Mouse (Mus musculus) heart, postnatal 14 days (tissue): ENCODE data around the gene Kif18a. TPM values are rescaled to one million over a fixed set of nuclear protein-coding genes. Genes with fewer than 3 reads are reported as not detected.

Experiments used
- DNase-seq, 2 experiments: peaks; one replicate each; pipeline ENCODE4 v3.0.0; 2021 to 2022
- intact Hi-C: fragments of 180-260 bp; cut with DNase I; formaldehyde crosslinking; loops from one replicate; pipeline ENCODE4 v1.15.1; 2025
- long read RNA-seq, 2 experiments: library from polyadenylated mRNA; stranded (forward); transcript quantifications; one replicate each; pipeline ENCODE4 v2.0.0; 2021
- total RNA-seq, 2 experiments: library from RNA; stranded (reverse); gene quantifications; 2 replicates each; pipeline ENCODE4 v1.2.3; 2021

Gene Kif18a
- total RNA-seq, result 1 to 10 TPM in 1 of 2 experiments, under 1 TPM in 1; 0.96 to 2.0 TPM
- long read RNA-seq, experiment 1, partial matches to known transcripts, result 0 of 2 reads
- long read RNA-seq, experiment 1, other reads (novel, unspliced or antisense), result 1 of 2 reads
- long read RNA-seq, experiment 2, partial matches to known transcripts, result 0 of 2 reads
- long read RNA-seq, experiment 2, other reads (novel, unspliced or antisense), result 1 of 2 reads

GRCm38 (mm10) chr2:109280600-109281340 is at the start of gene Kif18a, which contains the start of gene Mettl15:
Gene Kif18a, plus strand, starts transcription at chr2:109280738.
Gene Mettl15, minus strand, starts transcription at chr2:109280748.
- peak; percentile 94 to 96 for DNase-seq
- intact Hi-C loops, result no loop called here

DNA sequence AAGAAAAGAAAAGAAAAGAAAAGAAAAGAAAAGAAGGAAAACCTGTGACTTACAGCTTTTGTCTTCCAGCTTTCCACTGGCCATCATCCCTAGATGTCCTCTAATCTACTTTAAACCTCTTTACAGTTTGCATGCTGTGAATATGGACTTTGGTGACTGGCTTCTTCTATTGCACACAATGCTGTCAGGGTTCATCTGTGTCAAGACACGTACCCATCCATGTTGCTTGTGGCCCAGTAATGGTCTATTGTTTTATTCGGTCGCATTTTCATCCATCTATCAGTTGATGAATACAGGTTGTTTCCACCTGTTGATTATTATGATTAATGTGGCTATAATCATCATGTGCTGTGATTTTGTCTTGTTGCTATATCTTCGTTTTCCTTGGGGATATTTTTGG is 46.7 kb upstream of the Kif18a start:
- no peak for DNase-seq
- intact Hi-C loops, result no loop called here

DNA sequence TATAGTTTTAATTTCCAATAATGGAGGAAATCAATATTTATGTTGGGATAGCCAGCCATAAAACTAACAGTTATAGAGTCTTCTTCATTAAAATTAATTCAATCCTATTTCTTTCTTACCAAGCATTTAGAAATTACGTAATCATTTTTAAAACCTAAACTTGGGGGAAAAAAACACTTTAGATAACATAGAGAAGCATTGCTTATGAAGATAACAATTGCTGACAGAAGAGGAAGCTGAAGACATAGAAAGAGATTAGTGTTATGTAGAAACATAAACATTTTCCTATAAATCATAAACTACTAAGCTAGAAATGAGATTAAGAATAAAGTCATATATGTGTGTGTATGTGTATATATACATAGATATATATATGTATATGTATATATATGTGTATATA is 44.8 kb upstream of the Kif18a start:
- DNase-seq, result no peak
- intact Hi-C loops, result no loop called here

GRCm38 (mm10) chr2:109241947-109242346 is 38.6 kb upstream of the Kif18a start:
- DNase-seq, result no peak
- intact Hi-C loops, result no loop called here

DNA sequence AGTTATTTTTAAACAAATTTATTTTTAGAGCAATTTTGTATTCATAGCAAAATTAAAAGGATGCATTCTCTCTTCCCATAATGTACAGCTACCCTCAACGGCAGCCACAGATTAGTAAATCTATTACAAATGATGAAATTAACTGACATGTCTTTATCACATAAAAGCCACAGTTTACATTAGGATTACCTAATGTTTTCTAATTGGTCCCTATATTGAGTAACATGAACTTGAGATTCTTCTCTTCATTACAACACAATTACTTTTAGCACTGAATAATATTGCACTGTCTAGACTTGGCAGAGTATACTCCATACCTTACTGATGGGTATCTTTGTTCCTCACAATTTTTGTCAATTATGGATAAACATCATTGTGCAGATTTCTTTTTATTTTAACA is 17.8 kb upstream of the Kif18a start:
- intact Hi-C loops, result no loop called here
- DNase-seq, result no peak

DNA sequence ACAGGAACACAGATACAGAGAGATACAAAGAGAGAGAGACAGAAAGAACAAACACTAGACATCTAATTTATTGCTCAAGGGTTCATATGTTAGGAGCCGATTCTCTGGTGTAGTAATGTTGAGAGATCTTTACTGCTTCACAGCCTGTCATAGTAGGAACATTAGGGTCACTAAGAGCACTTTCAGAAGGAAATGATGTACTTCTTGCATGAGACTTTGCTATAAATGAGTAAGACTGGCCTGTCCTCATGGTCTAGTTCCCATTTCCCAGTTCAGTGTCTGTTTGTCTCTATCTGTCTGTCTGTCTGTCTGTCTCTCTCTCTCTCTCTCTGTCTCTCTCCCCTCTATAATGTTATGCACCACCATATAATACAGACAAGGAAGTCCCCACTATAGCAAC is 7.4 kb upstream of the Kif18a start:
- no peak for DNase-seq
- intact Hi-C loops, result loop anchor here (10.0 kb wide), 1 partner anchor 422 kb away; no protein-coding TSS in a partner anchor

- DNase-seq, result no peak
- intact Hi-C loops, result loop anchor here (10.0 kb wide), 1 partner anchor 417 kb away; no protein-coding TSS in a partner anchor
Measured at GRCm38 (mm10) chr2:109277593-109277992, 2.9 kb upstream of the Kif18a start.

- peak; percentile 36 to 54 for DNase-seq
- intact Hi-C loops, result loop anchor here (10.0 kb wide), 1 partner anchor 417 kb away; no protein-coding TSS in a partner anchor
Measured at GRCm38 (mm10) chr2:109278036-109278435, 2.5 kb upstream of the Kif18a start.

DNA sequence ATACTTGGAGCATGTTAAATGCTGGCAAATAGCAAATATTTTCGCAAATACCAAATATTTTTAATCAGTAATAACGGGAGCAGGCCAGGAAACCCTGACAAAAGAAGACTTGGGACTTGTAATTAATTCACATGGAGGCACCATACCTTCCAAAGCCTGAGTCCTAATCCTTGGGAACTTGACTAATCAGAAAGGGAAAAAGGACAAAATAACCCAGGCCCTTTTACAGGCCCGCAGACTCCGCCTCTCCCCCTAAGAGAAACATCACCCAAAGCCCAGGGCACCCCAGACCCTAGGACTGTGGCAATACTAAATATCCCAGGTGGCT is 302 bp upstream of the Kif18a start:
- no peak for DNase-seq
- intact Hi-C loops, result no loop called here

- intact Hi-C loops, result no loop called here
- DNase-seq, result no peak
Measured at GRCm38 (mm10) chr2:109281341-109281690, 778 bp downstream of the Kif18a start.

DNA sequence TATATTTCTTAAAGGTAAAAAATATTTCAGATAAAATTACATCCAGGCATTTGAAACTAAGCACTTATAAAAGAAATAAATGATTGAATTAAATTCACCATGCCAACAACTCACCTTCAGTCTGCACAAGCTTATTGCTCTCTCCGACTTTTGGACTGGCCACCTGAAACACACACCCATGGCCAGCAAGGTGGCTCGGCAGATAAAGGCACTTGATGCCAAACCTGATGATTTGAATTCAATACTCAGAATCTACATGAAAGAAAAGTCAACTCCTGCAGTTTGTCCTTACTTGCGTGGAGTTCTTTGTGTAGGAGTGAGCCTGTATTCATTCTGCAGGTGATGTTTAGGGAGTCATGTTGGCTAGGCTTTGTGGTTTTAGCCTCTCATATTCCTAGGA is 3.6 kb downstream of the Kif18a start:
- DNase-seq, result no peak
- intact Hi-C loops, result no loop called here

DNA sequence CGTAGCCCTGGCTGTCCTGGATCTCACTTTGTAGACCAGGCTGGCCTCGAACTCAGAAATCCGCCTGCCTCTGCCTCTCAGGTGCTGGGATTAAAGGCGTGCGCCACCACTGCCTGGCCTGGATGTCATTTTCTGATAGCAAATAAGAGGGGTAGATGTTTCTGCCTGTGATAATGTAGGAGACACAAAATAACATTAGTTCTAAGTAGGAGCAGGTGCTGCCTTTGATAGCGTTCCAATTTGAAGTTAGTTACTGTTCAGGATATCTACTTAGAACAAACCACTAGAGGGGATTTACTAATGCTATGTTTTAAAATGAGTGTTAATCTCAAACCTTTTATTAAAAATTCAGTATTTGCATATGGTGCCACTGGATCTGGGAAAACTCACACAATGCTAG is 8.8 kb downstream of the Kif18a start:
- intact Hi-C loops, result no loop called here
- no peak for DNase-seq

GRCm38 (mm10) chr2:109296264-109296663 is 15.7 kb downstream of the Kif18a start:
- no peak for DNase-seq
- intact Hi-C loops, result no loop called here

DNA sequence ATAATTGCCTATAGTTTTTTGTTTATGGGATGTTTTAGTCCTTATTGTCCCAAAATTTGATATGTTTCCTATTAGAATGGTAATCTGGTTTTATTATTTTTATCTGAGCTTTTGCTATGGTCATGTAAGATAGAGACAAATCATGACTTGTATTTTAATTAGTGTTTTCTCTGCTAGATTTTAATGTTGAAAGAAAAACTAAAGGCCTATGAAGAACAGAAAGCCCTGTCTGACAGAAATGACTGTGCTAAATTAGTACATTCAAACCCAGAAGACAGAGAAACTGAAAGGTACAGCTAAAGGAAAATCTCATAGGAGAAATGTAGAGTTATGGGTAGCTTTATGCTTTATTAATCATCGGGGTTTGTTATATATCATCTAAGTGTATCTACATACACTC is 17.6 kb downstream of the Kif18a start:
- DNase-seq, result no peak
- intact Hi-C loops, result no loop called here

GRCm38 (mm10) chr2:109302234-109302633 is 21.7 kb downstream of the Kif18a start:
- no peak for DNase-seq
- intact Hi-C loops, result no loop called here

- intact Hi-C loops, result no loop called here
Measured at GRCm38 (mm10) chr2:109303638-109304037, 23.1 kb downstream of the Kif18a start.

GRCm38 (mm10) chr2:109311369-109311768 is 30.8 kb downstream of the Kif18a start:
- intact Hi-C loops, result no loop called here
- no peak for DNase-seq

More at GRCm38 (mm10) chr2:109303638-109304037, 23.1 kb downstream of the Kif18a start:
- DNase-seq, result no peak

DNA sequence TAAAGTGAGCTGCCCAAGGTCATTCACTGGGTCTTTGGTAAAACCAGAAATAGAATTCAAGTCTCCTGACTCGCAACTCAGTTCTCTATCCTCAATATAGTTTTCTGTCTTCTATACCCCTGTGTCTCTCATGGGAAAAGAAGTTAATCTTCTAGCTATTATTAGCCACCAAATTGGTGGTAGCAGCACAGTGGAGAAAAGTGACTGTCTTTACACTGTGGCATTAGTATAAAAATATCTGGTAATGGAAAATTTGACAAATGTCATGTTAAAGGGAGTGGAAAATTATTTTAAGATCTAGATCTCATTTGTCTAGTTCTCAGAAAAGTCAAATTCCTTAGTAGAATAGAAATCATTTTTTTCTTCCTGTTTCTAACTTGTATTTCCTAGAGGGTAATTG is 51.3 kb downstream of the Kif18a start:
- no peak for DNase-seq
- intact Hi-C loops, result no loop called here

DNA sequence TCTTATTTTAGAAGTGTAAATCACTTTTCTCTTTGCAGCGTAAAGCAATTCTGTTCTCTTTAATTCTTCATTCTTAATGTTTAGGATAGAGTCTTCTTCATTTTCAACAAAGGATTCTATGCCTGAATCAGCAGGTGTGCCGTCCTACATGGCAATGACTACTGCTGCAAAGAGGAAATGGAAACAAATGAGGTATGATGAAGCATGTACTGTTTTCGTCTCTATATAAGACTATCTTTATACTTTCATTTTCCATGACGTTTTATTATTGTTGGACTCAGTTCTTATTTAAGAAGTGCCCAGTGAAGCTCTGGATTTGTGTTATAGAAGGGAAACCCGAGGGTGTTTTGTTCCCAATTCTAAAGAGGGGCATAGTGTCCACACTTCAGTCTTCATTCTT is 53.7 kb downstream of the Kif18a start:
- no peak for DNase-seq
- intact Hi-C loops, result no loop called here

DNA sequence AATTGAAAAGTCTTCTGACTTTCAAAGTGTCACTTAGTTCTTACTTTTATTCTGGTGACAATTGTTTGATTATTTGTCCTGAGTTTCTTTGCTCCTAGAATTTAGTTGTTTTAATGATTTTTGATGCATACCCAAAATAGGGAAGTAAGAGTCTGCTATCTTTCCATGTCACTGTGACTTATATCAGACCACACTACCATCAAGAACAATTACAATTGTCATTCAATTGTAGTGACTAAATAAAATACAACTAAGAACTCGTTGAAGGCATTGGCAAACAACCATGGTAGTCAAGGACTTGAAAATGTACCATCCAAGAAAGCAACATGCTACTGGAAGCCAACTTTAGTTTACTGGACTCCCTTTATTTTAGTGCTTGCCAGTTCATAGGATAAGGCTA is 55.2 kb downstream of the Kif18a start:
- DNase-seq, result no peak
- intact Hi-C loops, result no loop called here

- intact Hi-C loops, result no loop called here
- DNase-seq, result no peak
Measured at GRCm38 (mm10) chr2:109345386-109345785, 64.8 kb downstream of the Kif18a start.

- no peak for DNase-seq
- intact Hi-C loops, result no loop called here
Measured at GRCm38 (mm10) chr2:109348742-109349141, 68.2 kb downstream of the Kif18a start.
